Mouse (Mus musculus) C2C12 (cell line): ENCODE data around the gene Aes.

Experiments used
- CTCF ChIP-seq: IDR thresholded peaks from one replicate; pipeline ENCODE4 v1.5.1; 2011; ENCODE audit not compliant: control insufficient read depth, insufficient read depth, insufficient read length
- FOSL1 ChIP-seq: IDR thresholded peaks from one replicate; pipeline ENCODE4 v1.8.0; 2011; ENCODE audit warnings: mild to moderate bottlenecking, low read length; ENCODE audit not compliant: poor library complexity, insufficient read depth, severe bottlenecking
- MYOG ChIP-seq: IDR thresholded peaks from one replicate; pipeline ENCODE4 v1.6.1; 2011; ENCODE audit not compliant: control insufficient read depth, insufficient read length; ENCODE audit errors: extremely low read depth
- USF1 ChIP-seq: IDR thresholded peaks from one replicate; pipeline ENCODE4 v1.6.1; 2011; ENCODE audit warnings: low read depth, mild to moderate bottlenecking, control low read depth, moderate library complexity

DNA sequence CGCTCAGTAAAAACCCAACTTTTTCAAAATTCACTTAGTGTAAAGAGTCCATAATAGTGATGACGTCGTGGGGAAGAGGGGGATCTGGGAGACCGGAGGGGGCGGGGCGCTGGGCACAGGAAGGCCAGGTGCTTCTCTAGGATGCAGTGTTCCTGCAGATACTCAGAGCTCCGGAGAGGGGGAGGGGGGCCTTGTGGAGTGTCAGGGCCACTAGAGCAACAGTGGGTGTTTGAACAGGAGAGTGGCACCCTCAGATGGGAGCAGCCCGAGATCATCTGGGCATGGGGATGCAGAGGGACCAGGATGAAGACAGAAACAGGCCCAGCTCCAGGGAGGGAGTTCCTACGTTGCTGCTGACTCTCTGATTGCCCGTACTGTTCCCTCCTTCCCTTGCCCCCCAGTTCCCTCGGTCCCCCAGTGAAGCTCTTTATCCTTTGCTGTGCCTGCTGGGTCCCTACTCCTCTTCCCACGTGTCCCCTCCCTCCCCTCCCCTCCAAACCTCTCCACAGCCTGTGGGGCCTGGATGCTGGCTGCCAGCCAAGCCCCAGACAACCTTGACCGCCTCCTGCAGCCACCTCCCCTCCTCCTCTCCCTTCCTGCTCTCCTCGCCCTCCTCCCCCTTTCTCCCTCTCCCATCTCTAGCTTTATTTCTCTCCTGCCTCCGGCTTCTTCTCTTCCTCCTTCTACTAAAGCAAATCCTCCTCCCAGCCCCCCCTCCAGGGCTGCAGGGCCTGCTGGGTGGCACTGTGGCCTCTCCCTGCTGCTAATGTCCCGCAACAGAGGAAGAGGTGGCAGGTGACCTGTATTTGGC is 9.3 kb downstream of the Aes start:
- no peak for TF ChIP-seq CTCF
- no peak for TF ChIP-seq MYOG
- no peak for TF ChIP-seq FOSL1
- no peak for TF ChIP-seq USF1
